Mouse (Mus musculus) gastrocnemius, postnatal 14 days (tissue): ENCODE measurements at regions not wholly inside any gene's neighbourhood (a gene's known extent, or its start where the extent isn't known, plus 50 kb on each side); places are given as distances from the start of the nearest gene placed in this dataset.

Experiments used
- DNase-seq: peaks from one replicate; pipeline ENCODE4 v3.0.0; 2021; ENCODE audit warnings: mixed read lengths
- intact Hi-C: fragments of 180-260 bp; cut with DNase I; formaldehyde crosslinking; loops from one replicate; pipeline ENCODE4 v1.15.1; 2025; ENCODE audit warnings: low total_unique reads

GRCm38 (mm10) chr2:105523297-105523802 is 124.2 kb upstream of the Rcn1 start:
- intact Hi-C loops = loop anchor here (10.0 kb wide), 1 partner anchor 561 kb away; no protein-coding TSS in a partner anchor
- DNase-seq = peak; percentile 20

GRCm38 (mm10) chr2:105525111-105525610 is 126.0 kb upstream of the Rcn1 start:
- DNase-seq = no peak
- intact Hi-C loops = loop anchor here (10.0 kb wide), 1 partner anchor 560 kb away; no protein-coding TSS in a partner anchor

GRCm38 (mm10) chr2:105528535-105528934 is 129.4 kb upstream of the Rcn1 start:
- no peak for DNase-seq
- intact Hi-C loops = loop anchor here (10.0 kb wide), 1 partner anchor 556 kb away; no protein-coding TSS in a partner anchor

GRCm38 (mm10) chr2:105544099-105544498 is 124.6 kb upstream of the Pax6 start:
- DNase-seq = no peak
- intact Hi-C loops = no loop called here

- no peak for DNase-seq
- intact Hi-C loops = no loop called here
Measured at GRCm38 (mm10) chr2:105552092-105552491, 116.6 kb upstream of the Pax6 start.

- no peak for DNase-seq
- intact Hi-C loops = no loop called here
Measured at GRCm38 (mm10) chr2:105586782-105587181, 81.9 kb upstream of the Pax6 start.

GRCm38 (mm10) chr2:105594131-105594530 is 74.6 kb upstream of the Pax6 start:
- intact Hi-C loops = no loop called here

GRCm38 (mm10) chr2:105604553-105605116 is 64.1 kb upstream of the Pax6 start:
- no peak for DNase-seq
- intact Hi-C loops = no loop called here

More at GRCm38 (mm10) chr2:105594131-105594530, 74.6 kb upstream of the Pax6 start:
- no peak for DNase-seq

GRCm38 (mm10) chr2:105607969-105608538 is 60.6 kb upstream of the Pax6 start:
- intact Hi-C loops = no loop called here

GRCm38 (mm10) chr2:105608756-105609155 is 59.9 kb upstream of the Pax6 start:
- no peak for DNase-seq
- intact Hi-C loops = no loop called here

More at GRCm38 (mm10) chr2:105607969-105608538, 60.6 kb upstream of the Pax6 start:
- no peak for DNase-seq

GRCm38 (mm10) chr2:105611014-105611413 is 57.7 kb upstream of the Pax6 start:
- intact Hi-C loops = loop anchor here (5.0 kb wide), 1 partner anchor 471 kb away; no protein-coding TSS in a partner anchor
- no peak for DNase-seq

- no peak for DNase-seq
- intact Hi-C loops = loop anchor here (5.0 kb wide), 1 partner anchor 471 kb away; no protein-coding TSS in a partner anchor
Measured at GRCm38 (mm10) chr2:105611651-105612050, 57.0 kb upstream of the Pax6 start.

GRCm38 (mm10) chr2:105612051-105612664 is 56.5 kb upstream of the Pax6 start:
- intact Hi-C loops = loop anchor here (5.0 kb wide), 1 partner anchor 470 kb away; no protein-coding TSS in a partner anchor
- DNase-seq = no peak

- no peak for DNase-seq
- intact Hi-C loops = loop anchor here (5.0 kb wide), 1 partner anchor 470 kb away; no protein-coding TSS in a partner anchor
Measured at GRCm38 (mm10) chr2:105612706-105613105, 56.0 kb upstream of the Pax6 start.

GRCm38 (mm10) chr2:105613243-105613642 is 55.5 kb upstream of the Pax6 start:
- intact Hi-C loops = loop anchor here (5.0 kb wide), 1 partner anchor 469 kb away; no protein-coding TSS in a partner anchor
- no peak for DNase-seq

GRCm38 (mm10) chr2:105615891-105616733 is 52.6 kb upstream of the Pax6 start:
- DNase-seq = peak; percentile 18
- intact Hi-C loops = no loop called here
